ENCODE assay signal across 8 mouse cellular contexts in genomic region chr12:80519621-80520332, GRCm38 (mm10). TPM values are rescaled to one million over a fixed set of nuclear protein-coding genes. Genes with fewer than 3 reads are reported as not detected.
DNase-seq lines count a peak whose midpoint lies in the region; ATAC-seq and TF ChIP-seq lines count a peak whose summit lies in the region.

No protein-coding gene starts in this region.

- peaks cover 19% of the 10 kb centered on the region for H3K4me1 ChIP-seq in kidney, embryonic 16.5 days (ENCODE audit: insufficient read depth, low read length)
- H3K4me1 ChIP-seq in lung, postnatal 0 days (ENCODE audit: insufficient read depth, low read depth, low read length) = peaks cover 13% of the 10 kb centered on the region

- H3K36me3 ChIP-seq in kidney, embryonic 16.5 days (ENCODE audit: insufficient read depth, low read length) = no peaks in the 10 kb centered on the region
- no peaks in the 10 kb centered on the region for H3K36me3 ChIP-seq in lung, postnatal 0 days (ENCODE audit: insufficient read depth, low read length)

- H3K9me3 ChIP-seq in kidney, embryonic 16.5 days (ENCODE audit: low read length) = no peaks in the 10 kb centered on the region
- no peaks in the 10 kb centered on the region for H3K9me3 ChIP-seq in lung, postnatal 0 days (ENCODE audit: low read length)

- peak overlapping the region; percentile 98 for H3K4me2 ChIP-seq in kidney, embryonic 16.5 days (replicated peaks; ENCODE audit: low read depth, low read length)
- peak overlapping the region; percentile 76 for H3K4me2 ChIP-seq in lung, postnatal 0 days (replicated peaks; ENCODE audit: low read depth, low read length)

- DNase-seq in kidney, adult 11 months = no peak
- peak; percentile 63 to 80 for DNase-seq in cerebellum, postnatal 25 days
- DNase-seq in frontal cortex, postnatal 36 days (ENCODE audit: low spot score in 2 of 2) = peak; percentile 71 to 73
- peak; percentile 50 to 86 for DNase-seq in layer of hippocampus, adult 18-20 months (ENCODE audit: low spot score in 2 of 2)
- peak; percentile 30 for DNase-seq in lung, postnatal 0 days (ENCODE audit: low spot score)
- DNase-seq in right cerebral cortex, postnatal 4 days = peak; percentile 80
- no peak for DNase-seq in natural killer cell, adult 2 months (ENCODE audit: low spot score in 2 of 2)

- peak overlapping the region; percentile 60 for H3K4me3 ChIP-seq in kidney, embryonic 16.5 days (ENCODE audit: low read length)
- H3K4me3 ChIP-seq in lung, postnatal 0 days (ENCODE audit: low read depth, low read length) = peak overlapping the region; percentile 47

- TF ChIP-seq CTCF in lung, postnatal 0 days (IDR thresholded peaks at IDR 0.05) = peak; percentile 47

- no peak overlapping the region for H3K27ac ChIP-seq in kidney, embryonic 16.5 days (ENCODE audit: low read length)
- H3K27ac ChIP-seq in lung, postnatal 0 days (ENCODE audit: low read length) = no peak overlapping the region

- TF ChIP-seq EP300 in lung, postnatal 0 days (IDR thresholded peaks at IDR 0.05) = no peak

- ATAC-seq in kidney, embryonic 16.5 days (ENCODE audit: low FRiP score, low TSS enrichment) = peak; percentile 14; the same call in 1 of the 2 replicates
- peak; percentile 25; the same call in 1 of the 2 replicates for ATAC-seq in lung, postnatal 0 days

- H3K9ac ChIP-seq in kidney, embryonic 16.5 days (replicated peaks; ENCODE audit: low read length) = peak overlapping the region; percentile 60
- H3K9ac ChIP-seq in lung, postnatal 0 days (replicated peaks; ENCODE audit: low read depth) = no peak overlapping the region

- H3K27me3 ChIP-seq in kidney, embryonic 16.5 days (ENCODE audit: insufficient read depth, low read length) = peaks cover 61% of the 10 kb centered on the region
- peaks cover 41% of the 10 kb centered on the region for H3K27me3 ChIP-seq in lung, postnatal 0 days (replicated peaks; ENCODE audit: insufficient read depth, low read length)

- WGBS in kidney, embryonic 16.5 days = 1% methylated on average over 37 of the region's 43 CpGs
- WGBS in lung, postnatal 0 days = 3% methylated on average over 42 of the region's 43 CpGs

RNA-seq across cellular contexts. Expression of gene Galnt16, which starts 1.7 kb away (rescaled TPM):
- 8.3 and 9.0 TPM in 2 replicates for polyA plus RNA-seq in kidney, embryonic 16.5 days (2015; fragmentation: Nextera tagmentation; extraction: Ambion mirVana)
- total RNA-seq in layer of hippocampus, adult 18-20 months (2021) = 100 to 1,000 TPM; 192 to 196 TPM
- 5.5 and 5.6 TPM in 2 replicates for polyA plus RNA-seq in lung, postnatal 0 days (2015; fragmentation: Nextera tagmentation; extraction: Ambion mirVana)

RNA-seq across cellular contexts. Expression of gene Exd2, which starts 56.9 kb away (rescaled TPM):
- 31.2 and 34.8 TPM in 2 replicates for polyA plus RNA-seq in kidney, embryonic 16.5 days (2015; fragmentation: Nextera tagmentation; extraction: Ambion mirVana)
- total RNA-seq in layer of hippocampus, adult 18-20 months (2021) = 10 to 100 TPM; 92.1 to 92.7 TPM
- 10.6 and 14.1 TPM in 2 replicates for polyA plus RNA-seq in lung, postnatal 0 days (2015; fragmentation: Nextera tagmentation; extraction: Ambion mirVana)

Comparison
In these comparisons a context has a peak if more than half of its experiments do, and no peak if none do; other contexts are left out.
1. DNase-seq: peak in cerebellum, postnatal 25 days (2 of 2), frontal cortex, postnatal 36 days (2 of 2), layer of hippocampus, adult 18-20 months (2 of 2), lung, postnatal 0 days (single experiment) and right cerebral cortex, postnatal 4 days (single experiment); none in kidney, adult 11 months (single experiment) and natural killer cell, adult 2 months (0 of 2).